Mouse (Mus musculus) hindbrain, embryonic 11.5 days (tissue): ENCODE data around the gene Ltb. TPM values are rescaled to one million over a fixed set of nuclear protein-coding genes. Genes with fewer than 3 reads are reported as not detected.

Experiments
- ATAC-seq: fragments of 200-750 bp; cut with Nextera tagmentation; 2 replicates; pipeline ENCODE4 v1.8.0; 2017; ENCODE audit warnings: mild to moderate bottlenecking, moderate TSS enrichment, moderate library complexity; ENCODE audit not compliant: low FRiP score
- DNase-seq: peaks from one replicate; pipeline ENCODE4 v3.0.0-alpha.2; 2015; ENCODE audit warnings: low spot score
- H3K27ac ChIP-seq: fragments of 300-500 bp; sonication (generic); 2 replicates; pipeline ENCODE4 v1.5.1; 2014; ENCODE audit warnings: mild to moderate bottlenecking, low read depth, low read length
- H3K27me3 ChIP-seq: fragments of 300-500 bp; sonication (generic); 2 replicates; pipeline ENCODE4 v1.6.1; 2014; ENCODE audit warnings: mild to moderate bottlenecking, low read length, moderate library complexity, mixed read lengths; ENCODE audit not compliant: control insufficient read depth, insufficient read depth
- H3K36me3 ChIP-seq: fragments of 300-500 bp; sonication (generic); 2 replicates; pipeline ENCODE4 v1.6.1; 2014; ENCODE audit warnings: mild to moderate bottlenecking, low read length, moderate library complexity, mixed read lengths; ENCODE audit not compliant: control insufficient read depth, insufficient read depth
- H3K4me1 ChIP-seq: fragments of 300-500 bp; sonication (generic); replicated peaks from 2 replicates; pipeline ENCODE4 v1.6.1; 2014; ENCODE audit warnings: low read length, mixed read lengths; ENCODE audit not compliant: control insufficient read depth, insufficient read depth
- H3K4me2 ChIP-seq: fragments of 300-500 bp; sonication (generic); replicated peaks from 2 replicates; pipeline ENCODE4 v1.6.1; 2014; ENCODE audit warnings: mild to moderate bottlenecking, low read depth, low read length
- H3K4me3 ChIP-seq: fragments of 300-500 bp; sonication (generic); 2 replicates; pipeline ENCODE4 v1.5.1; 2014; ENCODE audit warnings: low read depth, low read length
- H3K9ac ChIP-seq: fragments of 300-500 bp; sonication (generic); 2 replicates; pipeline ENCODE4 v1.6.1; 2014; ENCODE audit warnings: low read depth, low read length
- H3K9me3 ChIP-seq: fragments of 300-500 bp; sonication (generic); 2 replicates; pipeline ENCODE4 v1.6.1; 2016; ENCODE audit warnings: low read length; ENCODE audit not compliant: control insufficient read depth
- WGBS: fragments of 180-500 bp; shearing (Covaris S2); extraction: QIAGEN DNeasy Blood & Tissue Kit; methylation state at CpG from one replicate; pipeline ENCODE4 v1.1.7; 2014; 5-methylcytosine and 5-hydroxymethylcytosine counted together
- polyA plus RNA-seq: library from polyadenylated mRNA; unstranded; fragments of >200 nt; fragmentation: Nextera tagmentation; extraction: Ambion mirVana; gene quantifications from 2 replicates; pipeline ENCODE4 v1.2.1, GENCODE M21; 2014

Ltb gene
- polyA plus RNA-seq, 1 experiment from 2014 or later: 0.32 TPM

GRCm38 (mm10) chr17:35162730-35163129, 31.5 kb upstream of the Ltb start:
- WGBS: 68% methylated on average over 12 of the region's 12 CpGs
- Histone ChIP-seq H3K4me2 (peak overlapping the region; percentile 92), H3K4me3 (peak overlapping the region; percentile 100), H3K27me3 (no peaks in the 10 kb centered on the region), H3K36me3 (peaks cover 35% of the 10 kb centered on the region), H3K4me1 (peaks cover 5% of the 10 kb centered on the region; the same call in 1 of the 2 replicates), H3K9me3 (no peaks in the 10 kb centered on the region), H3K27ac (no peak overlapping the region), H3K9ac (peak overlapping the region; percentile 100)
- DNase-seq (no peak), ATAC-seq (no peak)

GRCm38 (mm10) chr17:35163326-35164081, 30.7 kb upstream of the Ltb start:
- Histone ChIP-seq H3K36me3 (peaks cover 27% of the 10 kb centered on the region), H3K9me3 (no peaks in the 10 kb centered on the region), H3K4me1 (peaks cover 5% of the 10 kb centered on the region; the same call in 1 of the 2 replicates), H3K27ac (peak overlapping the region; percentile 93; the same call in 1 of the 2 replicates), H3K4me2 (peak overlapping the region; percentile 92), H3K4me3 (peak overlapping the region; percentile 100), H3K9ac (peak overlapping the region; percentile 100), H3K27me3 (no peaks in the 10 kb centered on the region)
- ATAC-seq (no peak), DNase-seq (no peak)
- 22% methylated on average over 8 of the region's 8 CpGs for WGBS

DNA sequence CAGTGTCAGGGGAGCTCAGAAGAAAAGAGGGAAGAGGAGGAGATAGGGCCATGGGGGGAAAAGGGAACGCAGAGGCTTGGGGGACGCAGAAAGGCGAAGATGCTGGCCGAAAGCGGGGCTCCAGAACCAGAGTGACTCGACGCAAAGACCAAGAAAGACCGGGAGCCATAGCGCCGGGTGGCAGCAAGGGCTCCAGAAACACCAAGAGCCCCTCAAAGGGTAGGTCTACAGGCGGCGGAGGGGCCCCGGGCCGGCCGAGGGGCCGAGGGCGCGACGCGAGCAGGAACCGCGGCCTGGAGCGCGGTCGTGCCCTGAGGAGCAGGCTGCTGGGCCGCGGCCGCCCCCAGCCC, 30.0 kb upstream of the Ltb start:
- Histone ChIP-seq H3K27ac (peak overlapping the region; percentile 93), H3K9me3 (no peaks in the 10 kb centered on the region), H3K9ac (peak overlapping the region; percentile 100), H3K27me3 (no peaks in the 10 kb centered on the region), H3K4me1 (peaks cover 5% of the 10 kb centered on the region; the same call in 1 of the 2 replicates), H3K4me3 (peak overlapping the region; percentile 100), H3K36me3 (peaks cover 21% of the 10 kb centered on the region), H3K4me2 (peak overlapping the region; percentile 92)
- DNase-seq (no peak), ATAC-seq (no peak)
- WGBS: 0% methylated on average over 23 of the region's 28 CpGs

- Histone ChIP-seq H3K9ac (peak within 1 kb of the TSS; percentile 100), H3K4me3 (peak within 1 kb of the TSS; percentile 100), H3K4me2 (peak within 1 kb of the TSS; percentile 92), H3K27me3 (no peaks in the 10 kb centered on the region), H3K36me3 (peaks cover 15% of the 10 kb centered on the region), H3K4me1 (peaks cover 5% of the 10 kb centered on the region; the same call in 1 of the 2 replicates), H3K9me3 (no peaks in the 10 kb centered on the region), H3K27ac (peak within 1 kb of the TSS; percentile 93)
- under 1% methylated on average over 58 of the region's 89 CpGs for WGBS
- ATAC-seq (peak; percentile 95), DNase-seq (peak; percentile 98)
Measured at GRCm38 (mm10) chr17:35164568-35165450, 29.4 kb upstream of the Ltb start, which contains the start of gene Prrc2a. Prrc2a (minus strand) TSS chr17:35164897.

DNA sequence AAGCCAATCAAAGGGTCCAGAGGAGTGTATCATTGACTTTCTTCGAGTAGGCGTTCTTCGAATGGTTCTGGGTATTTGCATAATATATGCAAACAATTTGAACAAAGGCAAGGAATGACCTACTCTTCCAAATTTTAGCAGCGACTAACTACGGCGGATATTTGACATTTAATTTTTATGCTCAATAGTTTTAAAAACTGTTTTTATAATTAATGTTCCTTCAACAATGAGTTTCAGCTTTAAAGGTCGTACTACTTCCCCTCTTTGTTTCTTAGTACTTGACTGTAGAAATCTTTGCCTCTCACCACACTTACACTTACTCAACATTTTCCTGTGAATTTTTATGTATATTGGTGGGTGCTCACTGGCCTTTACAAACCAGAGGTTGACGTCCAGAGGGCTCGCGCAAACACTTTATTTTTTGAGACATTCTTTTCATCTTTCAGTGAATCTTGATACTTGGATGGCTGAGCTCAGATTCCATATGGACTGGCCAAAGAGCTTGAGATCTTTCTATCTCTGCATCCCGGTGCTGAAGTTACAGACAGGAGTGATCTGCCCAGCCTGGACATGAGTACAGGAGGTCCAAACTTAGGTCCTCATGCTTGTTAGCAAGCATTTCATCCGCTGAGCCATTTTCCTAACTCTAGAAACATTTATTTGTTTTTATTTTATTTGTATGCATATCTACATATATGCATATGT, 28.6 kb upstream of the Ltb start:
- WGBS: 27% methylated on average over 12 of the region's 12 CpGs

DNA sequence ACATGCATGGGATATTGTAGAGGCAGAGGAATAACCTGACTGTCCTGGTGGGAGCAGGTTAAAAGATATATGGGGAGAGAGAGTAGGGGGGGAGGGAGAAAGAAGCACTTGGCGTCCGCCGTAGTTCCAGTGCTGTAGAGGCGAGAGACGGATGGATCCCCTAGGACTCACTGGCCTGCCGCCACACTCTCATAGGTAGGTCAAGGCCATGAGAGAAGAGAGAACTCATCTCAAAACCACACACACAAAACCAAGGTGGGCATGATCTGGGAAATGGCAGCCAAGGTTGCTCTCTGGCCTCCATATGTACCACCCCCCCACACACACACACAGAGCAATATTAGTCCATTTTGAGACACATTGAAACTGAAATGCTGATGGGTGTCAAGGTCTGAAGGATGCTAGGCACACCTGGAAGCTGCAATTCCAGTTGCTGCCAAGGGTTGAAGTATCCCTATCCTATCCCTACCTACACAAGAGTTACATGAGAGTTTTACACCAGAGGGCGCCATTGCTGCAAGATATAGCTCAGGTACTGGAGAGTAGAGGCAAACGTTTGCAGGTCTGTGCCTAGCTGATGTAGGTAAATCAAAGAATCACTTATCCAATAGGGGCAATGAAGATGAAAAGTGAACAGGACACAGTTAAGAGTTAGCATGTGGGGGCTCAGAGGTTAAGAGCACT, 27.7 kb upstream of the Ltb start:
- Histone ChIP-seq H3K4me1 (peaks cover 5% of the 10 kb centered on the region; the same call in 1 of the 2 replicates), H3K27ac (peak overlapping the region; percentile 91; the same call in 1 of the 2 replicates), H3K27me3 (no peaks in the 10 kb centered on the region), H3K9me3 (no peaks in the 10 kb centered on the region), H3K9ac (peak overlapping the region; percentile 64; the same call in 1 of the 2 replicates), H3K36me3 (peaks cover 3% of the 10 kb centered on the region; the same call in 1 of the 2 replicates), H3K4me3 (no peak overlapping the region), H3K4me2 (peak overlapping the region; percentile 67)
- WGBS: 78% methylated on average over 8 of the region's 8 CpGs
- peak; percentile 70 for DNase-seq
- ATAC-seq: no peak

More for the DNA sequence above, 28.6 kb upstream of the Ltb start:
- peak; percentile 90 for ATAC-seq
- H3K27me3 ChIP-seq: no peaks in the 10 kb centered on the region
- DNase-seq: peak; percentile 33
- peaks cover 9% of the 10 kb centered on the region; the same call in 1 of the 2 replicates for H3K36me3 ChIP-seq
- H3K4me3 ChIP-seq: peak overlapping the region; percentile 100
- H3K4me1 ChIP-seq: peaks cover 5% of the 10 kb centered on the region; the same call in 1 of the 2 replicates
- H3K4me2 ChIP-seq: peak overlapping the region; percentile 67
- peak overlapping the region; percentile 64 for H3K9ac ChIP-seq
- peak overlapping the region; percentile 91 for H3K27ac ChIP-seq
- no peaks in the 10 kb centered on the region for H3K9me3 ChIP-seq

DNA sequence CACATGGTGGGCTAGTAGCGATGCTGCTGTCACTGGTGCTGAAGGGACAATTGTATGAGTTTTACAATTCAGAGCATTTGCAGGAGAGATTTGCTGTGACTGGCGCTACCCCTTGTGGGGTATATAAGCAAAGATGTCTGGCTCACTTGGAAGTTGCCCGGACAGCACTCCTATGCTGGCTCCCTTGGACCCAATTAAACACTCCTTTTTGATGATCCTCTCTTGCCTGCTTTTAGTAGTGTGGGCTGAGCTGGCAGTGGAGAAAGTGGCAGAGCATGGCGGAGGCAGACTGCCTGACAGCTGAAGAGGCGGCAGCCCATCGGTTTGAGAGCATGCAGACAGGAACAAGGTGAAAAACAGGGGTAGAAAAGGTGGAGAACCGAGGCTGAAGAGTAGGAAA, 26.4 kb upstream of the Ltb start:
- ATAC-seq: no peak
- Histone ChIP-seq H3K4me1 (peaks cover 3% of the 10 kb centered on the region; the same call in 1 of the 2 replicates), H3K4me2 (no peak overlapping the region), H3K9me3 (no peaks in the 10 kb centered on the region), H3K27me3 (no peaks in the 10 kb centered on the region), H3K36me3 (no peaks in the 10 kb centered on the region), H3K9ac (no peak overlapping the region), H3K4me3 (no peak overlapping the region), H3K27ac (no peak overlapping the region)
- 89% methylated on average over 7 of the region's 7 CpGs for WGBS
- DNase-seq: no peak
